Mouse (Mus musculus): ENCODE data around the gene Cd70. TPM values are rescaled to one million over a fixed set of nuclear protein-coding genes. Genes with fewer than 3 reads are reported as not detected.

Gene Cd70
- polyA plus RNA-seq, 1 experiment from 2014 or later: not detected

GRCm38 (mm10) chr17:57124792-57125191, 24.8 kb downstream of the Cd70 start:
- ATAC-seq (replicated peaks; ENCODE audit: insufficient number of reproducible peaks, low FRiP score, low TSS enrichment): no peak
- no peaks in the 10 kb centered on the region for H3K4me1 ChIP-seq (ENCODE audit: control insufficient read depth, insufficient read depth, low read length)
- no peaks in the 10 kb centered on the region for H3K36me3 ChIP-seq (ENCODE audit: control insufficient read depth, insufficient read depth, low read length)
- no peaks in the 10 kb centered on the region for H3K9me3 ChIP-seq (replicated peaks; ENCODE audit: control insufficient read depth, low read length)
- no peak overlapping the region for H3K27ac ChIP-seq (ENCODE audit: low read depth, low read length)
- H3K4me2 ChIP-seq: no peak overlapping the region
- no peak overlapping the region for H3K4me3 ChIP-seq (ENCODE audit: low read depth, low read length)
- WGBS (ENCODE audit: insufficient replicate concordance): 73% methylated on average over 4 of the region's 4 CpGs
- no peak overlapping the region for H3K9ac ChIP-seq (ENCODE audit: low read depth, low read length)
- no peaks in the 10 kb centered on the region for H3K27me3 ChIP-seq (ENCODE audit: control insufficient read depth, insufficient read depth, low read length)

GRCm38 (mm10) chr17:57123192-57124118, 26.1 kb downstream of the Cd70 start:
- WGBS (ENCODE audit: insufficient replicate concordance): 82% methylated on average over 11 of the region's 11 CpGs

DNA sequence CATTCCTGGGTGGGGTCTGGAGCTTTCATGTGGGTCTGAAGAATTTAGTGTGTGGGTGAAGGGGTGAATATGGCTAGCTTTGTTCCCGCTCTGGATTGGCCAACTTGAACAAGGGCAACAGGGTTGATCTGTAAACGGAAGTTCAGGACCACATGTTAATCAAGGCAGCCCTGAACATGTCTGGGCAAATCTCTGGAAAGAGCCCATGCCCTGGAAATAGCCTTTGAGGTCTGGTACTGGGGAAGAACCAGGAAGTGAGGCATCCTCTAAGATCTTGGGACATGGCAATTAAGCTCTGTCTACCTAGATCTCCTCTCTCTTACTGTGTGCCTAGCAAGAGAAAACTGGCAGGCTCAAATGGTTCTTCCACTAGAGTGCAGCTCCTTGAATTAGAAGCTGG, 27.7 kb downstream of the Cd70 start:
- no peak overlapping the region for H3K4me2 ChIP-seq
- H3K27me3 ChIP-seq (ENCODE audit: control insufficient read depth, insufficient read depth, low read length): no peaks in the 10 kb centered on the region
- no peaks in the 10 kb centered on the region for H3K9me3 ChIP-seq (replicated peaks; ENCODE audit: control insufficient read depth, low read length)
- no peak for ATAC-seq (replicated peaks; ENCODE audit: insufficient number of reproducible peaks, low FRiP score, low TSS enrichment)
- H3K4me3 ChIP-seq (ENCODE audit: low read depth, low read length): no peak overlapping the region
- H3K27ac ChIP-seq (ENCODE audit: low read depth, low read length): no peak overlapping the region
- 87% methylated on average over 2 of the region's 2 CpGs for WGBS (ENCODE audit: insufficient replicate concordance)
- H3K4me1 ChIP-seq (ENCODE audit: control insufficient read depth, insufficient read depth, low read length): no peaks in the 10 kb centered on the region
- no peaks in the 10 kb centered on the region for H3K36me3 ChIP-seq (ENCODE audit: control insufficient read depth, insufficient read depth, low read length)
- H3K9ac ChIP-seq (ENCODE audit: low read depth, low read length): no peak overlapping the region

More at GRCm38 (mm10) chr17:57123192-57124118, 26.1 kb downstream of the Cd70 start:
- Histone ChIP-seq H3K4me3 (ENCODE audit: low read depth, low read length) (no peak overlapping the region), H3K4me1 (ENCODE audit: control insufficient read depth, insufficient read depth, low read length) (no peaks in the 10 kb centered on the region), H3K27me3 (ENCODE audit: control insufficient read depth, insufficient read depth, low read length) (no peaks in the 10 kb centered on the region), H3K27ac (ENCODE audit: low read depth, low read length) (no peak overlapping the region), H3K9ac (ENCODE audit: low read depth, low read length) (no peak overlapping the region), H3K36me3 (ENCODE audit: control insufficient read depth, insufficient read depth, low read length) (no peaks in the 10 kb centered on the region), H3K9me3 (replicated peaks; ENCODE audit: control insufficient read depth, low read length) (no peaks in the 10 kb centered on the region), H3K4me2 (no peak overlapping the region)
- ATAC-seq (replicated peaks; ENCODE audit: insufficient number of reproducible peaks, low FRiP score, low TSS enrichment): no peak

DNA sequence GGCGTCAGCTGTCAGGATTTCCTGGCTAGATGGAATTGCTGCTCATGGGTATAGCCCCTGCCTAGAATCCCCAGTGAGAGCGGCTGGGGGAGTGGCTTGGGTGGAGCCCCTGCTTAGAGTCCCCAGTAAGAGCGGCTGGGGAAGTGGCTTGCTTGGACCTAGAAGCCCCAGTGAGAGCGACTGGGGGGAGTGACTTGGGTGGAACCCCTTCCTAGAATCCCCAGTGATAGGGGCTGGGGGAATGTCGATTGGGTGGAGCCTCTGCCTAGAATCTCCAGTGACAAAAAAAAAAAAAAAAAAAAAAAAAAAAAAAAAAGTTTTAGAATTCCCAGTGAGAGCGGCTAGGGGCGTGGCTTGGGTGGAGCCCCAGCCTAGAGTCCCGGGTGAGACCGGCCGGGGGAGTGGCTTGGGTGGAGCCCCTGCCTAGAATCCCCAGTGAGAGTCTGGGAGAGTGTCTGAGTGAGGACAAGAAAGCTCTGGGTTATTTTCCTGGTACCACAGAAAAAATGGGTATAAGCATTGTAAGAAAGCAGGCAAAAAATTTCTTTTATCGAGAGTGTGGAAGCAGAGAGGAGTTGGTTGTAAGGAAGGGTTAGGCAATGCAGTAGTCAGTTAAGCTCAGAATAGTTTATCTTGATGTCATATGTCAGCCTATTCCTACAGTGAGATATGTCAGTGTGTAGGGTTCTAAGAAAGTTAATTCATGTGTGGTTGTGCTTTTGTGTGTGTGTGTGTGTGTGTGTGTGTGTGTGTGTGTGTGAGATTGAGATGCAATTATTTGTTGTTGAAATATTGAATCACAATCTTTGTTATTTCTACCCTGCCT, 30.8 kb downstream of the Cd70 start:
- H3K4me3 ChIP-seq (ENCODE audit: low read depth, low read length): no peak overlapping the region
- peak overlapping the region; percentile 41 for H3K4me2 ChIP-seq
- no peak overlapping the region for H3K9ac ChIP-seq (ENCODE audit: low read depth, low read length)
- H3K27me3 ChIP-seq (ENCODE audit: control insufficient read depth, insufficient read depth, low read length): no peaks in the 10 kb centered on the region
- H3K27ac ChIP-seq (ENCODE audit: low read depth, low read length): no peak overlapping the region
- H3K36me3 ChIP-seq (ENCODE audit: control insufficient read depth, insufficient read depth, low read length): no peaks in the 10 kb centered on the region
- WGBS (ENCODE audit: insufficient replicate concordance): under 1% methylated on average over 11 of the region's 11 CpGs
- ATAC-seq (replicated peaks; ENCODE audit: insufficient number of reproducible peaks, low FRiP score, low TSS enrichment): peak; percentile 77
- H3K9me3 ChIP-seq (replicated peaks; ENCODE audit: control insufficient read depth, low read length): no peaks in the 10 kb centered on the region
- H3K4me1 ChIP-seq (ENCODE audit: control insufficient read depth, insufficient read depth, low read length): no peaks in the 10 kb centered on the region

DNA sequence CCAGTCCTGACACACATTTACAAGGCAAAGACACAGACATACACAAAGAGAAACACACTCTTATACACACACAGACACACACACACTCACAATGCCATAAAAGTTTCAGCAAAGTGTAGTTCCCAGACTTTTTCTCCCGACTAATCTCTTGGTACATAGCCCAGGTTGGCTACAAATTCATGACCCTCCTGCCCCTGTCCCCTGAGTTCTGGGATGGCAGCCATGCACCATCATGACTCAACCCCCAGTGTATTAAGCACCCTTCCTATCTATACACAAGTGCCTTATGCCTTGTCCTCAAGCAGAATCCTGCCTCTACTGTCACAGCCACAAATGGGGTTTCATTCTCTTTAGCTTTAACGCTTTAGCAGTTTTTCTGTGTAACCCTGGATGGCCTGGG, 32.8 kb downstream of the Cd70 start:
- WGBS (ENCODE audit: insufficient replicate concordance): 65% methylated on average over 2 of the region's 2 CpGs
- no peak overlapping the region for H3K4me2 ChIP-seq
- H3K27me3 ChIP-seq (ENCODE audit: control insufficient read depth, insufficient read depth, low read length): no peaks in the 10 kb centered on the region
- no peaks in the 10 kb centered on the region for H3K9me3 ChIP-seq (replicated peaks; ENCODE audit: control insufficient read depth, low read length)
- H3K4me1 ChIP-seq (ENCODE audit: control insufficient read depth, insufficient read depth, low read length): no peaks in the 10 kb centered on the region
- no peak overlapping the region for H3K4me3 ChIP-seq (ENCODE audit: low read depth, low read length)
- H3K36me3 ChIP-seq (ENCODE audit: control insufficient read depth, insufficient read depth, low read length): no peaks in the 10 kb centered on the region
- no peak overlapping the region for H3K27ac ChIP-seq (ENCODE audit: low read depth, low read length)
- ATAC-seq (replicated peaks; ENCODE audit: insufficient number of reproducible peaks, low FRiP score, low TSS enrichment): no peak
- H3K9ac ChIP-seq (ENCODE audit: low read depth, low read length): no peak overlapping the region

GRCm38 (mm10) chr17:57112768-57113474, 36.7 kb downstream of the Cd70 start:
- Histone ChIP-seq H3K36me3 (ENCODE audit: control insufficient read depth, insufficient read depth, low read length) (no peaks in the 10 kb centered on the region), H3K4me1 (ENCODE audit: control insufficient read depth, insufficient read depth, low read length) (no peaks in the 10 kb centered on the region), H3K9me3 (replicated peaks; ENCODE audit: control insufficient read depth, low read length) (no peaks in the 10 kb centered on the region), H3K9ac (ENCODE audit: low read depth, low read length) (no peak overlapping the region), H3K4me2 (no peak overlapping the region), H3K4me3 (ENCODE audit: low read depth, low read length) (no peak overlapping the region), H3K27ac (ENCODE audit: low read depth, low read length) (no peak overlapping the region), H3K27me3 (ENCODE audit: control insufficient read depth, insufficient read depth, low read length) (no peaks in the 10 kb centered on the region)
- 0 out of 2 replicates have a peak, but pooled peaks have one; percentile 14 for ATAC-seq (replicated peaks; ENCODE audit: insufficient number of reproducible peaks, low FRiP score, low TSS enrichment)
- WGBS (ENCODE audit: insufficient replicate concordance): 76% methylated on average over 10 of the region's 10 CpGs

DNA sequence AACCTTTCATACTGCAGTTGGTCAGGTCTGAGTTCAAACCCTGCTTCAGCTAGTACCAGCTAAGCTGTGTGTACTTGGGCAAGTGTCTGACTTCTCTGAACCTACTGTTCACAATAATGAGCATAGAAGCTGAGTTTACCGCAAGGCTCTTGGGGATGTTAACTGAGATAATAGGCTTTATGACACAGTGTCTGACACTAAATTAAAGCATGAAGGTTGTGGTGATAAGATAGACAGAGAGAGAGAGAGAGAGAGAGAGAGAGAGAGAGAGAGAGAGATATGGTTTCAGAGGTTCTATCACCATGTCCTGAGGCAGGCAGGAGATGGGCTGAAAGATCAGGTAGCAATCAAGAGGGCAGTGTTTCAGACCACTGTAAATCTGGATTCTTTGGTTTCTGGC, 39.6 kb downstream of the Cd70 start:
- WGBS (ENCODE audit: insufficient replicate concordance): 72% methylated on average over 1 of the region's 1 CpGs
- Histone ChIP-seq H3K27me3 (ENCODE audit: control insufficient read depth, insufficient read depth, low read length) (no peaks in the 10 kb centered on the region), H3K9me3 (replicated peaks; ENCODE audit: control insufficient read depth, low read length) (no peaks in the 10 kb centered on the region)

DNA sequence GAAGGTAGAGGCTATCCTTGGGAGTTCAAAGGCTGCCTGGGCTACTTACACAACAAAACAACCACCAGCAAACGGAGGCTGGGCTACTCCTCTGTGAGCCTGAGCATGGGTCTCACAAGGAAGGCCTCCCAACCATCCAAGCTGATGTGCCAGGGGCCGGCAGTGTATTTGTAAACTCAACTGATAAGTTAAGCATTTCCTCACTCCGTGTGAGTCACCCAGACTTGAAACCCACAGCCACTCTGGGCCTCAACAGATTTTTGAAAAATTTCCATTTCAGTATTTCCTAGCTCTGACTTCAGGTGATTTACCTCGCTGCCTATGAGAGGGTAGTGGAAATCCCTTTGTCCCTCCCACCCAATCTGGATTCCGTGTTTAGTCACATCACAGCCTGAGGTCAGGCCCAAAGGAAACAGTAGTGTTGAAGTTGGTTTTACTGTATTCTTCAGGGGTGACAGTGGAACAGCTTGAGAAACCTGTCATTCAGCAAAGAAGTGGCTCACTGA, 40.9 kb downstream of the Cd70 start:
- H3K9me3 ChIP-seq (replicated peaks; ENCODE audit: control insufficient read depth, low read length): no peaks in the 10 kb centered on the region
- no peak overlapping the region for H3K27ac ChIP-seq (ENCODE audit: low read depth, low read length)

More for the DNA sequence above, 39.6 kb downstream of the Cd70 start:
- Histone ChIP-seq H3K36me3 (ENCODE audit: control insufficient read depth, insufficient read depth, low read length) (no peaks in the 10 kb centered on the region), H3K9ac (ENCODE audit: low read depth, low read length) (no peak overlapping the region), H3K4me3 (ENCODE audit: low read depth, low read length) (no peak overlapping the region), H3K4me1 (ENCODE audit: control insufficient read depth, insufficient read depth, low read length) (no peaks in the 10 kb centered on the region), H3K4me2 (no peak overlapping the region), H3K27ac (ENCODE audit: low read depth, low read length) (no peak overlapping the region)
- ATAC-seq (replicated peaks; ENCODE audit: insufficient number of reproducible peaks, low FRiP score, low TSS enrichment): no peak

More for the DNA sequence above, 40.9 kb downstream of the Cd70 start:
- H3K4me3 ChIP-seq (ENCODE audit: low read depth, low read length): no peak overlapping the region
- no peaks in the 10 kb centered on the region for H3K36me3 ChIP-seq (ENCODE audit: control insufficient read depth, insufficient read depth, low read length)
- H3K4me2 ChIP-seq: no peak overlapping the region
- WGBS (ENCODE audit: insufficient replicate concordance): 30% methylated on average over 5 of the region's 5 CpGs
- H3K4me1 ChIP-seq (ENCODE audit: control insufficient read depth, insufficient read depth, low read length): no peaks in the 10 kb centered on the region; the same call in 1 of the 2 replicates
- no peaks in the 10 kb centered on the region for H3K27me3 ChIP-seq (ENCODE audit: control insufficient read depth, insufficient read depth, low read length)
- no peak for ATAC-seq (replicated peaks; ENCODE audit: insufficient number of reproducible peaks, low FRiP score, low TSS enrichment)
- no peak overlapping the region for H3K9ac ChIP-seq (ENCODE audit: low read depth, low read length)
